Mouse (Mus musculus): Measurements from ENCODE around the gene Tvp23a.

Gene Tvp23a

GRCm38 (mm10) chr16:10394699-10395540 is 52.2 kb downstream of the Tvp23a start, which contains the start of gene Tekt5:
TSS of gene Tekt5 (minus strand) at chr16:10395490.
- DNase-seq (ENCODE audit: low spot score), result peak; percentile 36

- no peak for DNase-seq (ENCODE audit: low spot score)
Observed at GRCm38 (mm10) chr16:10392587-10392986, 54.6 kb downstream of the Tvp23a start.

GRCm38 (mm10) chr16:10388634-10389365 is 58.4 kb downstream of the Tvp23a start:
- DNase-seq (ENCODE audit: low spot score), result no peak

GRCm38 (mm10) chr16:10385261-10385660 is 61.9 kb downstream of the Tvp23a start:
- DNase-seq (ENCODE audit: low spot score), result no peak

GRCm38 (mm10) chr16:10384544-10384943 is 62.6 kb downstream of the Tvp23a start:
- no peak for DNase-seq (ENCODE audit: low spot score)

GRCm38 (mm10) chr16:10384060-10384497 is 63.1 kb downstream of the Tvp23a start:
- peak; percentile 28 for DNase-seq (ENCODE audit: low spot score)

- DNase-seq (ENCODE audit: low spot score), result no peak
Observed at GRCm38 (mm10) chr16:10379531-10379930, 67.6 kb downstream of the Tvp23a start.

GRCm38 (mm10) chr16:10377286-10377685 is 69.9 kb downstream of the Tvp23a start:
- no peak for DNase-seq (ENCODE audit: low spot score)

- DNase-seq (ENCODE audit: low spot score), result peak; percentile 60
Observed at GRCm38 (mm10) chr16:10374254-10375011, 72.7 kb downstream of the Tvp23a start.

GRCm38 (mm10) chr16:10372372-10372771 is 74.8 kb downstream of the Tvp23a start:
- DNase-seq (ENCODE audit: low spot score), result no peak

Data from ovary, postnatal 36 days (tissue).